Mouse (Mus musculus) heart, postnatal 25 days (tissue): Measurements from ENCODE around the gene Arhgef39. TPM values are rescaled to one million over a fixed set of nuclear protein-coding genes. Genes with fewer than 3 reads are reported as not detected.

ENCODE experiments used
- total RNA-seq, 2 experiments: library from RNA; stranded (reverse); gene quantifications; 2 replicates each; pipeline ENCODE4 v1.2.3; 2021

The Arhgef39 gene
- total RNA-seq, 2 experiments from 2014 or later: 0.39 to 0.61 TPM

Other genes starting within 250 kb of the Arhgef39 start
- gene Atp8b5, start 232.5 kb downstream of the Arhgef39 start, total RNA-seq: under 1 TPM in 1 of 2 experiments, not detected in 1; 0.05 TPM
- 10 to 100 TPM; 35.3 to 49.1 TPM for gene Rusc2, start 117.7 kb downstream of the Arhgef39 start, total RNA-seq
- gene Fam166b, start 70.6 kb downstream of the Arhgef39 start, total RNA-seq: not detected
- gene Tesk1, start 57.8 kb downstream of the Arhgef39 start, total RNA-seq: 10 to 100 TPM; 33.1 to 34.4 TPM
- under 1 TPM; 0.81 to 0.87 TPM for gene Cd72, start 45.1 kb downstream of the Arhgef39 start, total RNA-seq
- gene Sit1, start 16.0 kb downstream of the Arhgef39 start, total RNA-seq: not detected
- gene Ccdc107, start 6.8 kb downstream of the Arhgef39 start, total RNA-seq: 10 to 100 TPM; 26.6 to 31.8 TPM
- under 1 TPM; 0.31 to 0.34 TPM for gene Car9, start 7.3 kb upstream of the Arhgef39 start, total RNA-seq
- 10 to 100 TPM; 25.2 to 40.7 TPM for gene Tpm2, start 24.1 kb upstream of the Arhgef39 start, total RNA-seq
- gene Creb3, start 62.6 kb upstream of the Arhgef39 start, total RNA-seq: 10 to 100 TPM; 45.8 to 48.3 TPM
- 100 to 1,000 TPM; 115 to 124 TPM for gene Tln1, start 63.0 kb upstream of the Arhgef39 start, total RNA-seq
- 10 to 100 TPM; 29.5 to 36.7 TPM for gene Rgp1, start 79.0 kb upstream of the Arhgef39 start, total RNA-seq
- 10 to 100 TPM; 13.5 to 14.3 TPM for gene Gba2, start 79.2 kb upstream of the Arhgef39 start, total RNA-seq
- under 1 TPM in 1 of 2 experiments, not detected in 1; 0.60 TPM for gene Msmp, start 84.8 kb upstream of the Arhgef39 start, total RNA-seq
- gene Npr2, start 132.2 kb upstream of the Arhgef39 start, total RNA-seq: 10 to 100 TPM; 35.9 to 42.4 TPM
- gene Spag8, start 153.9 kb upstream of the Arhgef39 start, total RNA-seq: under 1 TPM; 0.21 to 0.31 TPM
- gene Hint2, start 156.8 kb upstream of the Arhgef39 start, total RNA-seq: 100 to 1,000 TPM; 138 to 147 TPM
- 10 to 100 TPM; 15.8 to 16.9 TPM for gene Tmem8b, start 169.3 kb upstream of the Arhgef39 start, total RNA-seq
- under 1 TPM; 0.20 to 0.26 TPM for gene Fam221b, start 169.4 kb upstream of the Arhgef39 start, total RNA-seq
- gene Olfr70, start 201.1 kb upstream of the Arhgef39 start, total RNA-seq: not detected
- gene Olfr71, start 210.6 kb upstream of the Arhgef39 start, total RNA-seq: not detected
- 1 to 10 TPM; 3.3 to 3.4 TPM for gene Hrct1, start 227.5 kb upstream of the Arhgef39 start, total RNA-seq
- gene Spaar, start 230.3 kb upstream of the Arhgef39 start, total RNA-seq: 1 to 10 TPM; 4.8 to 4.9 TPM